Mouse (Mus musculus) cerebellum, adult 11-12 months (tissue): ENCODE measurements at regions not wholly inside any gene's neighbourhood (a gene's known extent, or its start where the extent isn't known, plus 50 kb on each side); places are given as distances from the start of the nearest gene placed in this dataset.
"Not testable (repeated sequence)": the region's sequence is repeated elsewhere in the genome, so short reads cannot be mapped to it uniquely, and the experiment has no call there.

Experiments used
- DNase-seq: peaks from one replicate; pipeline ENCODE4 v3.0.0; 2022

- no peak for DNase-seq
Measured at GRCm38 (mm10) chr15:96817626-96818025, 118.1 kb upstream of the Slc38a2 start.

GRCm38 (mm10) chr15:96816997-96817570, 117.6 kb upstream of the Slc38a2 start:
- no peak for DNase-seq

GRCm38 (mm10) chr15:96813472-96813871, 113.9 kb upstream of the Slc38a2 start:
- DNase-seq: no peak

- no peak for DNase-seq
Measured at GRCm38 (mm10) chr15:96802729-96803053, 103.2 kb upstream of the Slc38a2 start.

GRCm38 (mm10) chr15:96802034-96802728, 102.7 kb upstream of the Slc38a2 start:
- DNase-seq: no peak

GRCm38 (mm10) chr15:96799228-96799627, 99.7 kb upstream of the Slc38a2 start:
- no peak for DNase-seq

- no peak for DNase-seq
Measured at GRCm38 (mm10) chr15:96797615-96798270, 98.2 kb upstream of the Slc38a2 start.

GRCm38 (mm10) chr15:96794177-96794719, 94.7 kb upstream of the Slc38a2 start:
- no peak for DNase-seq

GRCm38 (mm10) chr15:96793251-96793650, 93.7 kb upstream of the Slc38a2 start:
- no peak for DNase-seq

- DNase-seq: no peak
Measured at GRCm38 (mm10) chr15:96791306-96791705, 91.8 kb upstream of the Slc38a2 start.

GRCm38 (mm10) chr15:96787921-96788320, 88.4 kb upstream of the Slc38a2 start:
- not testable (repeated sequence) for DNase-seq

GRCm38 (mm10) chr15:96784578-96784977, 85.0 kb upstream of the Slc38a2 start:
- DNase-seq: no peak

- DNase-seq: no peak
Measured at GRCm38 (mm10) chr15:96781560-96781959, 82.0 kb upstream of the Slc38a2 start.

GRCm38 (mm10) chr15:96780606-96781005, 81.1 kb upstream of the Slc38a2 start:
- DNase-seq: no peak

GRCm38 (mm10) chr15:96779358-96779757, 79.8 kb upstream of the Slc38a2 start:
- no peak for DNase-seq

GRCm38 (mm10) chr15:96778321-96778926, 78.9 kb upstream of the Slc38a2 start:
- no peak for DNase-seq

GRCm38 (mm10) chr15:96776476-96777075, 77.0 kb upstream of the Slc38a2 start:
- no peak for DNase-seq

- DNase-seq: no peak
Measured at GRCm38 (mm10) chr15:96775129-96775528, 75.6 kb upstream of the Slc38a2 start.

- no peak for DNase-seq
Measured at GRCm38 (mm10) chr15:96774664-96775063, 75.1 kb upstream of the Slc38a2 start.

- no peak for DNase-seq
Measured at GRCm38 (mm10) chr15:96773656-96774055, 74.1 kb upstream of the Slc38a2 start.

- DNase-seq: no peak
Measured at GRCm38 (mm10) chr15:96772701-96773100, 73.2 kb upstream of the Slc38a2 start.

- DNase-seq: no peak
Measured at GRCm38 (mm10) chr15:96770786-96771185, 71.3 kb upstream of the Slc38a2 start.

- DNase-seq: no peak
Measured at GRCm38 (mm10) chr15:96770299-96770698, 70.8 kb upstream of the Slc38a2 start.
